Mouse (Mus musculus): ENCODE measurements around the gene Lama1.

- TF ChIP-seq POLR2A (IDR thresholded peaks at IDR 0.05; ENCODE audit: borderline replicate concordance, control insufficient read depth, low read depth, low read length) (no peak), CTCF (IDR thresholded peaks at IDR 0.05; ENCODE audit: control insufficient read depth, insufficient read depth, low read length) (no peak)
Measured at GRCm38 (mm10) chr17:67779812-67780211, 82.8 kb downstream of the Lama1 start.
